Mouse (Mus musculus) v-Abl transformed pro-B cells (cell line): ENCODE data around the gene Gse1.

Experiments
- in situ Hi-C, 2 experiments: fragments of 400-800 bp; cut with MboI; formaldehyde crosslinking; loops; one replicate each; pipeline ENCODE4 v1.15.1; 2025; ENCODE audit not compliant: unreplicated experiment in 2 of 2

Gse1 gene

DNA sequence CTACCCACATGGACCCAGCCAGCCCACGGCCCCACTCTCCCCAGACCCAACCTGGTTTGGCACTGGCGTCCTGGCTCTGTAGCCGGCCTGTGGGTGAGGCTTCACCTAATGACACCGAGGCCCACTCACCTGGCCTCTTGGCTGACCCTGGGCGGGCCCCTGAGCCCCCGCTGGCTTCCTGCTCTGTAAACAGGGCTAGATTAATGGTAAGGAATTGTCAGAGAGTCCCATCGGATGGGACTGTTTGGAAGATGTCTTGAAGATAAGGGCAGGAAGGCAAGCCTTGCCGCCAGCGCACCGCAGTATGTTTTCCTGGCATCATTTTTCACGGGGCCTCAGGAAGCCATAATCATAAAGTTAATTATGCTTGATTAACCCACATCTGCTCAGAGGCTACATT lies 20.1 kb upstream of the Gse1 start:
- in situ Hi-C loops = no loop called here

DNA sequence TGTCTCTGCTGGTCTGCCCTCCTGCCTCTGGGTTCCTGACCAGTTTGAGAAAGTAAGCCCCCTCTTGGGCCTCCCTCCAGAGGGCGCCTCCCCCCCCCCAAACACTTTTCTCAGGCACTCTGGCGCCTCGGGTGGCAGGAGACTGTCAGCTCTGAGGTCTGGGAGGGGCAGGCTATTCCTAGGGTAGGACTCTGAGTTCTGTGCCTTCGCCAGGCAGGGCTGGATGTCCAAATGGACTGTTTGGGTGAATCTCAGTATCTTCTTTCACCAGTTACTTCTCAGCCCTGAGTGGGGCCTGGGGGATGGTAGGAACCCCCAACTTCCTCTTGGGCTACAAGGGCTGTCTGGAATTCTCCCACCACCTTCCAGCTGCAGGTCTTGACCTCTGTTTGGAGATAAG lies 16.9 kb upstream of the Gse1 start:
- in situ Hi-C loops = no loop called here

GRCm38 (mm10) chr8:120212596-120212995 lies 15.7 kb upstream of the Gse1 start:
- in situ Hi-C loops = no loop called here

GRCm38 (mm10) chr8:120213229-120213628 lies 15.0 kb upstream of the Gse1 start:
- in situ Hi-C loops = no loop called here

DNA sequence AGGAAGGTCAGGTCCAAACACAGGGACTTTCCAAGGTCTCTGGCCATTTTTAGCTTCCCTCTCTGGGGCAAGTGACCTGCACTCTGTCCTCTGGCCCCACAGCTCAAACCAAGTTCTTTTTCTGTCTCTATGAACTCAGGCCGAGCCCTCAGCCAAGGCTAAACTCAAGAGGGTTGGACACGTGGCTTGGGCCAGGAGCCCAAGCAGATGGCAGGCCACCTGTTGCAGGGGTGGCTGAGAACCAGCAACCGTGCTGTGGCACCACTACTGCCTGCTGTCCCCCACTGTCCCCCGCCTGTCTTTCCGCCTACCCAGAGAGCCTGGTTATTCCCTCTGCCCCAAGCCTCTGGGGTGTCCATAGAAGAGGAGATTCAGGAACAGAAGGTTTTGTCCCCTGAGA lies 14.3 kb upstream of the Gse1 start:
- in situ Hi-C loops = no loop called here

DNA sequence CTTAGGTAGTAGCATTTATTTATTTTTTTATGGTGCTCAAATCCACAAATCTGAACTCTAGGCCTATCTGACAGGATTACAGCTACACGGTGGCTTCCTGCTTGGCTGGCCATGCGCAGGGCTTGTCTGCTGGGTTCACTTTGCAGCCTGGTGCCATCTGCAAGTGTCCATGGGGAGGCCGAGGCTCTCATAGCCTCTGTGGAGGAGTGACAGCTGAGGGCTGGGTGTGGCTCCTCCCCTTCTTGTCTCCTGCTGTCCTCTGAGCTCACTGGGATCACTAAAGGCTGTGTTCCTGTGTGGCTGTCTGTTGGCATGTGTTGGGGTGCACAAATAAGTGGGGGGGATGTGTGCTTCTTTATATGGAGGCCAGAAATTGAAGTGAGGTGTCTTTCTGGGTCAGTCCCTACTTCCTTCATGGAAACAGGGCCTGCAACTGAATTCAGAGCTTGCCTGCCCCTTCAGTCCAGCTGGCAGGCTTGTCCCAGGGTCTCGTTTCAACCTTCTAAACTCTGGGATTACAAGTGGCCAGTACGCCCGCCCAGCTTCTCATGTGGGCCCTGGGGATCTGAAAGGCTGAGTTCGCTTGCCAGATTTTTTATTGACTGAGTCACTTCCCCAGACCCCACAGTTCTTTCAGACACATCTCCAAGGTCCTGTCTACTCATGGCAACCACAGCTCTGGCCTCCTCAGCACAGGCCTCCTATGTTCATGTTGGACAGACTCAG lies 12.7 kb upstream of the Gse1 start:
- in situ Hi-C loops = no loop called here

- in situ Hi-C loops = no loop called here
These were observed 11.1 kb upstream of the Gse1 start for GRCm38 (mm10) chr8:120216855-120217830.

- in situ Hi-C loops = no loop called here
These were observed 5.7 kb upstream of the Gse1 start for GRCm38 (mm10) chr8:120222548-120222947.

- in situ Hi-C loops = no loop called here
These were observed 3.5 kb upstream of the Gse1 start for GRCm38 (mm10) chr8:120224521-120225420.

GRCm38 (mm10) chr8:120225421-120226151 lies 2.7 kb upstream of the Gse1 start:
- in situ Hi-C loops = no loop called here

DNA sequence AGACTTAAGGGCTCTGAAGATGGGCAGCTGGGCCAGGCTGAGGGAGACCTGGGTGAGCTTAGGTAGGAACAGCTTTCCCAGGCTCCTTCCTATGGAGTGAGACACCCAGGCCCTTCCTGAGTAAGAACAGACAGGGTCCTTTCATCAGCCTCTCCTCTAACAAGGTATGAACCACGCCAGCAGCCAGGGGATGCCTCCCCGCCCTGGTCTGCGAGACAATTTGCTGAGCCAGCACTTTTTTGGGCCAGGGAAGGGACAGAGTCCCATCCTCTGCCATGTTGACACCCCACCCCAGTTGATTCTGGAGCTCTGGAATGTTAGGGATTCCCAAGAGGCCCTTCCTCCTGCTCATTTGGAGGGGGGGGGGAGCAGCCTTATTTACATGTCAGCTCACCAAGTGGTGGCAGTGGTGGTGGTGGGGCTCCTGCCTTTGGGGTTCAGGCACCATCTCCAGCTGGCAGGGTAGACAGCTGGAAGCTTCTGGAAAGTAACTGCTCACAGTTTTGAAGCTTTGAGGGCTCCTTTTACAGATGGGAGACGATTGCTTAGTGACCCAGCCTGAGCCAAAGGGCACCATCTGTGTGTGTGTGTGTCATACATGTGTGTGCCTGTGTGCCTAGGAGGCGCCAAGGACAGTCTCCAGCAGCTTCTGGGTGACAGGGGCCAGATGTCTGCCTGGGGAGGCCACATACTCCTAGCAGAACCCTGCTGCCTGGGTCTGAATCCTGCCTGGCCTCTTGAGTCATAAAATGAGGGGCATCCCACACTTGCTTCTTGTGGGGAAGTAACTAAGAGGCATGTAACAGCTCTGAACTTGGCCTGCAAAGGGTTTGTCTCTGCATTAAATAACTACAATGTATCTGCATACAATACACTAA lies 1.3 kb upstream of the Gse1 start:
- in situ Hi-C loops = no loop called here

DNA sequence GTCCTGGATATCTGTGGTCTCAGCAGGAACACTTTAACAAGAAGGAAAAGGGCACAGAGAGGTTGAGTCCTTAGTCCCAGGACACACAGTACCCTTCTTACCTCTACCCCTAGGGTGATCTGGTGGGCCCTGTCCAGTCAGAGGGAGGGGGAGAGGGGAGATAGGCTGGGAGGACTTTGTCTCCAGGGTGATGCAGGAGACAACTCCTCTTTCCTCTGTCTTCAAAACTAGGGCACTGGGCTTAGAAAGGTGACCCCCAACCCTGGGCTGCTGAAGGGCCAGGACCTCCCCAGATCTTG lies 729 bp upstream of the Gse1 start:
- in situ Hi-C loops = no loop called here

GRCm38 (mm10) chr8:120228781-120229573 lies 721 bp downstream of the Gse1 start:
- in situ Hi-C loops = no loop called here

GRCm38 (mm10) chr8:120229574-120229916 lies 1.3 kb downstream of the Gse1 start:
- in situ Hi-C loops = no loop called here

DNA sequence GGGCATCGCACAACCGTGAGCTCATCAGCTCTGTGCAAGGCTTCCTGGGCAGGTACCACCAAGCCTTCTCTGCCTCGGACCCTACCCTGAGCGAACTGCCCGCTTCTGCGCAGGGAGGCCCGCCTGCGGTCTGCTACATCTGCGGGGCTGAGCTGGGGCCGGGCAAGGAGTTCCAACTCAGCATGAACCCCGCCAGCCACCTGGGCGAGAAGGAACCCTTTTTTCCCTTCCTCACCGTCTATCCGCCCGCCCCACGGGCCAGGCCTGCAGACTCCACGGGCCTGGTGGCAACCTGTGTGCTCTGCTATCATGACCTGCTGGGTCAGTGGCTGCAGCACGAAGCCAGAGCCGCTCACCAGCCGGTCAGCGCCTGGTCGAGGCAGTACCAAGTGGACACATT lies 1.8 kb downstream of the Gse1 start:
- in situ Hi-C loops = no loop called here

GRCm38 (mm10) chr8:120230715-120231614 lies 2.7 kb downstream of the Gse1 start:
- in situ Hi-C loops = no loop called here

GRCm38 (mm10) chr8:120231870-120232269 lies 3.6 kb downstream of the Gse1 start:
- in situ Hi-C loops = no loop called here

DNA sequence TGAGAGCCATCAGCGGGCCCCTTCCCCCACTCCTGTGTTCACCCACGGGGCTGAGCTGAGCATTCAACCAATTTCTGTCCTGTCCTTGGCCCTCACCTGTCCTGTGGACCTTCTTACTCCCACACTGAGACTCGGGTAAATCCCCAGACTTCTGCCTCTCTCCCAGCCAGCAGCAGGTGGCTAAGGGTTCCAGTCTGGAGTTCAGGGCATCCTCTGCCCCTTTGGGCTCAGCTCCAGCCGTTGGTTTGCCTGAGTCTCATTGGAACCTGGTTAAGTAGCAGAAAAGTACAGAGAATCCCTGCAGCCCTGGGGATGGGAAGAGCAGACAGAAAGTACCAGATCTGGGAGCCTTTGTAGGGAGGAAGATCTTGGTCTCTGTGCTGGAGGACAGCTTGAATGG lies 4.1 kb downstream of the Gse1 start:
- in situ Hi-C loops = no loop called here
